Mouse (Mus musculus) MEL (cell line): Measurements from ENCODE around the gene Pga5. TPM values are rescaled to one million over a fixed set of nuclear protein-coding genes. Genes with fewer than 3 reads are reported as not detected.
A peak's percentile ranks its signal among the peaks of the same experiment; 100 is the strongest.

Experiments used
- DNase-seq: peaks from one replicate; pipeline ENCODE4 v3.0.0; 2011; ENCODE audit warnings: low read depth, low spot score
- H3K27ac ChIP-seq: 2 replicates; pipeline ENCODE4 v1.5.1; 2012; ENCODE audit warnings: low read depth, mild to moderate bottlenecking, control low read depth, low read length, moderate library complexity; ENCODE audit not compliant: control insufficient read depth
- H3K27me3 ChIP-seq, 2 experiments: fragments of 150-350 bp in 1 of 2; sonication (generic) in 1 of 2; 2 replicates each; pipeline ENCODE4 v1.6.1; 2012; ENCODE audit warnings: low read length in 2 of 2, mild to moderate bottlenecking in 2 of 2, improper control_type of control experiment in 1 of 2, moderate library complexity in 1 of 2; ENCODE audit not compliant: insufficient read depth in 2 of 2, control insufficient read depth in 1 of 2
- H3K36me3 ChIP-seq, 2 experiments: 2 replicates each; pipeline ENCODE4 v1.6.1; 2012 to 2014; ENCODE audit warnings: low read length in 2 of 2, improper control_type of control experiment in 1 of 2, inconsistent platforms in 1 of 2, mild to moderate bottlenecking in 1 of 2; ENCODE audit not compliant: insufficient read depth in 2 of 2, control insufficient read depth in 1 of 2
- H3K4me1 ChIP-seq, 2 experiments: fragments of 150-350 bp in 1 of 2; sonication (generic) in 1 of 2; 2 replicates each; pipeline ENCODE4 v1.6.1; 2012; ENCODE audit warnings: low read length in 2 of 2, improper control_type of control experiment in 1 of 2, mild to moderate bottlenecking in 1 of 2; ENCODE audit not compliant: insufficient read depth in 2 of 2, control insufficient read depth in 1 of 2
- H3K4me3 ChIP-seq, 2 experiments: fragments of 150-350 bp in 1 of 2; sonication (generic) in 1 of 2; 2 replicates each; pipeline ENCODE4 v1.5.1; 2012; ENCODE audit warnings: low read depth in 2 of 2, low read length in 2 of 2, mild to moderate bottlenecking in 2 of 2, moderate library complexity in 2 of 2, control low read depth in 1 of 2, improper control_type of control experiment in 1 of 2; ENCODE audit not compliant: control insufficient read depth in 1 of 2, insufficient read depth in 1 of 2
- H3K79me2 ChIP-seq: 2 replicates; pipeline ENCODE4 v1.6.1; 2012; ENCODE audit warnings: mild to moderate bottlenecking, low read length, moderate library complexity; ENCODE audit not compliant: control insufficient read depth, poor library complexity, insufficient read depth
- H3K9ac ChIP-seq: 2 replicates; pipeline ENCODE4 v1.6.1; 2012; ENCODE audit warnings: low read depth, mild to moderate bottlenecking, control low read depth, low read length, moderate library complexity; ENCODE audit not compliant: control insufficient read depth, poor library complexity, severe bottlenecking
- H3K9me3 ChIP-seq: fragments of 150-350 bp; sonication (generic); replicated peaks from 2 replicates; pipeline ENCODE4 v1.6.1; 2012; ENCODE audit warnings: mild to moderate bottlenecking, low read length, improper control_type of control experiment, moderate library complexity; ENCODE audit not compliant: insufficient read depth
- CHD2 ChIP-seq: IDR thresholded peaks from 2 replicates; pipeline ENCODE4 v1.6.1; 2011; ENCODE audit warnings: low read length, improper control_type of control experiment
- CTCF ChIP-seq, 3 experiments: IDR thresholded peaks in 2 of 3; conservative IDR thresholded peaks in 1 of 3; 2 replicates each; pipeline ENCODE4 v1.5.1; 2011 to 2012; ENCODE audit warnings: low read length in 3 of 3, low read depth in 2 of 3, mild to moderate bottlenecking in 2 of 3, improper control_type of control experiment in 1 of 3, inconsistent platforms in 1 of 3, mixed read lengths in 1 of 3, moderate library complexity in 1 of 3; ENCODE audit not compliant: control insufficient read depth in 1 of 3, insufficient read depth in 1 of 3, poor library complexity in 1 of 3, severe bottlenecking in 1 of 3
- E2F4 ChIP-seq: IDR thresholded peaks from 2 replicates; pipeline ENCODE4 v1.6.1; 2011; ENCODE audit warnings: low read depth, low read length, improper control_type of control experiment, borderline replicate concordance
- ELF1 ChIP-seq: IDR thresholded peaks from 2 replicates; pipeline ENCODE4 v1.6.1; 2014; ENCODE audit warnings: low read depth, mild to moderate bottlenecking, inconsistent platforms, low read length, improper control_type of control experiment, moderate library complexity
- ETS1 ChIP-seq: IDR thresholded peaks from 2 replicates; pipeline ENCODE4 v1.6.1; 2012; ENCODE audit warnings: low read depth, mild to moderate bottlenecking, inconsistent platforms, low read length, improper control_type of control experiment, moderate library complexity
- GATA1 ChIP-seq: IDR thresholded peaks from 2 replicates; pipeline ENCODE4 v1.6.1; 2011; ENCODE audit warnings: low read depth, low read length, improper control_type of control experiment
- HCFC1 ChIP-seq: IDR thresholded peaks from 2 replicates; pipeline ENCODE4 v1.6.1; 2012; ENCODE audit warnings: low read depth, mild to moderate bottlenecking, inconsistent platforms, low read length, improper control_type of control experiment, moderate library complexity
- JUND ChIP-seq: IDR thresholded peaks from 2 replicates; pipeline ENCODE4 v1.6.1; 2011; ENCODE audit warnings: low read depth, mild to moderate bottlenecking, improper control_type of control experiment, low read length
- MAX ChIP-seq: IDR thresholded peaks from 2 replicates; pipeline ENCODE4 v1.6.1; 2011; ENCODE audit warnings: low read length, improper control_type of control experiment
- MAZ ChIP-seq: IDR thresholded peaks from 2 replicates; pipeline ENCODE4 v1.6.1; 2012; ENCODE audit warnings: low read depth, mild to moderate bottlenecking, inconsistent platforms, low read length, improper control_type of control experiment
- MEF2A ChIP-seq: IDR thresholded peaks from 2 replicates; pipeline ENCODE4 v1.6.1; 2014; ENCODE audit warnings: low read depth, mild to moderate bottlenecking, inconsistent platforms, low read length, improper control_type of control experiment; ENCODE audit not compliant: poor library complexity, insufficient replicate concordance, severe bottlenecking; ENCODE audit errors: extremely low read depth
- MYC ChIP-seq: IDR thresholded peaks from 2 replicates; pipeline ENCODE4 v1.6.1; 2011; ENCODE audit warnings: low read depth, mild to moderate bottlenecking, low read length, improper control_type of control experiment, moderate library complexity
- NELFE ChIP-seq: IDR thresholded peaks from 2 replicates; pipeline ENCODE4 v1.6.1; 2011; ENCODE audit warnings: low read depth, low read length, improper control_type of control experiment
- NRF1 ChIP-seq: IDR thresholded peaks from 2 replicates; pipeline ENCODE4 v1.6.1; 2014; ENCODE audit warnings: low read depth, mild to moderate bottlenecking, inconsistent platforms, low read length, improper control_type of control experiment, moderate library complexity; ENCODE audit not compliant: poor library complexity, insufficient read depth, severe bottlenecking
- POLR2A ChIP-seq, 2 experiments: IDR thresholded peaks; 2 replicates each; pipeline ENCODE4 v1.6.1; 2011 to 2012; ENCODE audit warnings: low read length in 2 of 2, mild to moderate bottlenecking in 2 of 2, control low read depth in 1 of 2, improper control_type of control experiment in 1 of 2, low read depth in 1 of 2, moderate library complexity in 1 of 2; ENCODE audit not compliant: control insufficient read depth in 1 of 2, insufficient read depth in 1 of 2, poor library complexity in 1 of 2
- POLR2AphosphoS2 ChIP-seq: IDR thresholded peaks from 2 replicates; pipeline ENCODE4 v1.6.1; 2011; ENCODE audit warnings: low read length, improper control_type of control experiment
- RAD21 ChIP-seq: IDR thresholded peaks from 2 replicates; pipeline ENCODE4 v1.6.1; 2011; ENCODE audit warnings: mild to moderate bottlenecking, low read depth, low read length, improper control_type of control experiment
- RCOR1 ChIP-seq: IDR thresholded peaks from 2 replicates; pipeline ENCODE4 v1.6.1; 2012; ENCODE audit warnings: low read depth, mild to moderate bottlenecking, inconsistent platforms, low read length, improper control_type of control experiment
- SIN3A ChIP-seq: IDR thresholded peaks from 2 replicates; pipeline ENCODE4 v1.6.1; 2012; ENCODE audit warnings: low read length, improper control_type of control experiment, inconsistent platforms
- SMC3 ChIP-seq: IDR thresholded peaks from 2 replicates; pipeline ENCODE4 v1.6.1; 2011; ENCODE audit warnings: low read depth, low read length, improper control_type of control experiment
- TBP ChIP-seq: IDR thresholded peaks from 2 replicates; pipeline ENCODE4 v1.8.0; 2011; ENCODE audit warnings: low read depth, low read length, improper control_type of control experiment
- UBTF ChIP-seq: IDR thresholded peaks from 2 replicates; pipeline ENCODE4 v1.6.1; 2012; ENCODE audit warnings: low read depth, mild to moderate bottlenecking, inconsistent platforms, low read length, improper control_type of control experiment, moderate library complexity, borderline replicate concordance; ENCODE audit not compliant: insufficient read depth
- USF1 ChIP-seq: IDR thresholded peaks from 2 replicates; pipeline ENCODE4 v1.6.1; 2014; ENCODE audit warnings: low read depth, mild to moderate bottlenecking, inconsistent platforms, low read length, improper control_type of control experiment, moderate library complexity
- USF2 ChIP-seq, 2 experiments: IDR thresholded peaks; 2 replicates each; pipeline ENCODE4 v1.6.1; 2011 to 2012; ENCODE audit warnings: improper control_type of control experiment in 2 of 2, low read length in 2 of 2, borderline replicate concordance in 1 of 2, inconsistent platforms in 1 of 2, low read depth in 1 of 2, mild to moderate bottlenecking in 1 of 2; ENCODE audit not compliant: insufficient read depth in 1 of 2
- ZNF384 ChIP-seq: IDR thresholded peaks from 2 replicates; pipeline ENCODE4 v1.6.1; 2012; ENCODE audit warnings: low read depth, mild to moderate bottlenecking, inconsistent platforms, low read length, improper control_type of control experiment
- polyA plus RNA-seq, 2 experiments: library from polyadenylated mRNA; stranded (reverse) in 1 of 2; unstranded in 1 of 2; fragments of >175 nt in 1 of 2; fragments of >200 nt in 1 of 2; gene quantifications; 2 replicates each; pipeline versions ENCODE4 v1.2.1 to v1.2.4; 2012; ENCODE audit warnings: low replicate concordance in 2 of 2, low read depth in 1 of 2; ENCODE audit not compliant: insufficient read length in 2 of 2, insufficient read depth in 1 of 2, missing spikeins in 1 of 2
- total RNA-seq: library from RNA; depleted of rRNA; stranded (reverse); fragments of 300-350 nt; gene quantifications from 2 replicates; pipeline ENCODE4 v1.2.3, GENCODE M21; 2012

Pga5 gene
- total and polyA plus RNA-seq, 3 experiments, result not detected

DNA sequence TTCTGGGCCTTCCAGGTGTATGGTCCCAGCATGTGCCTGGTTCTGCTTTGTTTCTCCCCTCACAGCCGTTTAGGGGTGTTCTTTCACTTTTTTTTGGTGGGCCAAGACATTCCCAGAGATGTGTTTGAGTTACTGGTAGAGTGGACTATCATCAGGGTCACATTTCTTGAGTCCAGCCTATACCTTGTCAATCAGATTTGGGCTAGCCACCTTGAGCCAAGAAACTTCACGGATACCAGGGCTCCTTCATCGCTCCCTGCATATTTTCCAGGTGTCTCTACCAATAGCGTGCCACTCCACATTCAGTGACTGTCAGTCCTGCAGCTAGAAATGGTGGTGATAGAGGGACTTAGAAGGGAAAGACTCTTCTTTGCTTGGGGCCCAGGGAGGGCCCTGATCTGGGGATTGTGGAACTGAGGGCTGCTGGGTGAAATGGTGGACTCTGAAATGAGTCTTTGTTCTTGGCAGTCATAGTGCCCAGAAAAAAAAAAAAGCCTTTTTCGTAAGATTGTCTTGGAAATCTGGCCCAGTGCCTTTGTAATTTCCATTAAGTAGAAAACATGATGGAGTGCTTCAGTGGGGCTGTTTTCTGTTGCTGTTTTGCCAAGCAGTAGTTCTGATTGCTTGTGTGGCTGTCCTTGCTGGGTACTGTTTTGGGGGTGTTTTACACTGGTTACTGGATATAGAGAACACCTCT, 11.7 kb upstream of the Pga5 start:
- peak overlapping the region; percentile 26 for H3K27ac ChIP-seq
- TF ChIP-seq USF2 (IDR thresholded peaks at IDR 0.05; ENCODE audit: borderline replicate concordance in 1 of 2, insufficient read depth in 1 of 2, low read depth in 1 of 2, low read length in 2 of 2) (no peak), TBP (0 out of 2 replicates have a peak, but pooled peaks have one; percentile 5), MAZ (no peak), ETS1 (no peak), USF1 (no peak), MEF2A (no peak)

DNA sequence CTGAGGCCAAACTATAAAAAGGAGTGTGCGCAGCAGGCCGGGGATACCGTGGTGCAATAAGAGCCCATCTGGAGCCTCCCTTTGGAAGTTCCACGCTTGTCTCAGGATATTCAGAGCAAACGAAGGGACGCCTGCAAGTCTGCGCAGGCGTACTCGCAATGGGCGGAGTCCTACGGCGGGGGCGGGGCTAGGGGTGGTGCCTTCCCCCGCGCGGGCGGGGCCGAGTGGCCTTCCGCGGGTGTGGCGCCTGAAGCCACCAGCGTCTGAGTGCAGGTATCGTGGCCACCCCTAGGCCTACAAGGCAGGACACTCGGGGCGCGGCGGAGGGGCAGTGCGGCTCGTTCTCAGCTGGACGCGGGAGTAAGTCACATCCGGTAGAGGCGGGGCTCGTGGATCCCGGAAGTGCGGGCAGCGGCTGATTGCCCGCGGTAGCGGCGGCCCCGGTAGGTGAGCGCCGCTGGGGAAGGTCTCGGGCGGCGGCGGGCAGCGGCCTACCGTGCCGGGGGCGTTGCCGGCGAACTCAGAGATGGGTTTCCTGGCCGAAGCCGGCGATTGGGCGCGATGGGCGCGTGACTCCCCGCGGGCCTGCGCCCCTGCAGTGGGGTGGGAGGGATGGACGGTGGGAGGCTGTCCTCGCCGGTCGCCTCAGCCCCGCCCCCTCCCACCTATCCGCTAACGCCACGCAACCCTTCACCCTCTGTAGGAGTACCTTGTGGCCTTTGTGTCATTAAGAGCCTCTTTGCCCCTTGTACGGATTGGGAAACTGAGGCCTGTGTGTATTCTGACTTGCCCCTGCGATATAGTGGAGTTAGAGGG, 10.9 kb upstream of the Pga5 start, which contains the start of gene Vps37c:
TSS of gene Vps37c (plus strand) at position 199 of the 816 bp plus-strand sequence.
- Histone ChIP-seq H3K9me3 (no peaks in the 10 kb centered on the region), H3K27ac (peak within 1 kb of the TSS; percentile 86), H3K36me3 (peaks cover 0 to 20% of the 10 kb centered on the region in 2 experiments; a peak in 2 of 4 replicates), H3K27me3 (peaks cover 4 to 8% of the 10 kb centered on the region in 2 experiments; a peak in 3 of 4 replicates), H3K4me3 (peak within 1 kb of the TSS; percentile 82 to 98), H3K9ac (peak within 1 kb of the TSS; percentile 95), H3K4me1 (peaks cover 5 to 26% of the 10 kb centered on the region in 2 experiments), H3K79me2 (peaks cover 20% of the 10 kb centered on the region)
- peak; percentile 90 for DNase-seq
- TF ChIP-seq MAX (no peak), SIN3A (peak; percentile 60), USF1 (peak; percentile 93), POLR2A (IDR thresholded peaks at IDR 0.05; ENCODE audit: control insufficient read depth in 1 of 2, insufficient read depth in 1 of 2, low read depth in 1 of 2, low read length in 2 of 2, poor library complexity in 1 of 2) (peak; percentile 85 to 86), NELFE (peak; percentile 88), MYC (0 out of 2 replicates have a peak, but pooled peaks have one; percentile 0), ZNF384 (no peak), CHD2 (no peak), CTCF (IDR thresholded peaks at IDR 0.05 in 2 of 3, conservative IDR thresholded peaks at IDR 0.05 in 1 of 3; ENCODE audit: control insufficient read depth in 1 of 3, insufficient read depth in 1 of 3, low read depth in 2 of 3, low read length in 3 of 3, poor library complexity in 1 of 3, severe bottlenecking in 1 of 3) (no peak), USF2 (IDR thresholded peaks at IDR 0.05; ENCODE audit: borderline replicate concordance in 1 of 2, insufficient read depth in 1 of 2, low read depth in 1 of 2, low read length in 2 of 2) (0 out of 4 replicates have a peak, but pooled peaks of 1 of the 2 experiments have one; percentile 52), POLR2AphosphoS2 (0 out of 2 replicates have a peak, but pooled peaks have one; percentile 41), HCFC1 (peak; percentile 72; the same call in 1 of the 2 replicates), JUND (no peak), UBTF (no peak), RAD21 (no peak), GATA1 (no peak), RCOR1 (no peak), NRF1 (peak; percentile 74), ELF1 (peak; percentile 92), E2F4 (no peak), SMC3 (no peak)

More for the DNA sequence above, 11.7 kb upstream of the Pga5 start:
- peak; percentile 28 for DNase-seq
- peak overlapping the region; percentile 82 to 98 for H3K4me3 ChIP-seq
- peak overlapping the region; percentile 95 for H3K9ac ChIP-seq
- H3K79me2 ChIP-seq, result peaks cover 20% of the 10 kb centered on the region
- H3K36me3 ChIP-seq, result peaks cover 0 to 20% of the 10 kb centered on the region in 2 experiments; a peak in 2 of 4 replicates
- peaks cover 5 to 26% of the 10 kb centered on the region in 2 experiments for H3K4me1 ChIP-seq
- H3K9me3 ChIP-seq, result no peaks in the 10 kb centered on the region
- H3K27me3 ChIP-seq, result peaks cover 0 to 3% of the 10 kb centered on the region in 2 experiments; a peak in 1 of 4 replicates
